Mouse (Mus musculus) small intestine, adult 2 months (tissue): Measurements from ENCODE around the gene Nfya. TPM values are rescaled to one million over a fixed set of nuclear protein-coding genes. Genes with fewer than 3 reads are reported as not detected.
A peak's percentile ranks its signal among the peaks of the same experiment; 100 is the strongest.

Experiments used
- H3K27ac ChIP-seq: fragments of 200-500 bp; 2 replicates; pipeline ENCODE4 v1.5.1; 2012; ENCODE audit warnings: low read depth, low read length, control low read depth, inconsistent platforms; ENCODE audit not compliant: insufficient read depth
- H3K27me3 ChIP-seq: fragments of 200-500 bp; 2 replicates; pipeline ENCODE4 v1.6.1; 2012; ENCODE audit warnings: mild to moderate bottlenecking, moderate library complexity, low read length, inconsistent platforms; ENCODE audit not compliant: control insufficient read depth, insufficient read depth
- H3K36me3 ChIP-seq: fragments of 200-500 bp; 2 replicates; pipeline ENCODE4 v1.6.1; 2012; ENCODE audit warnings: mild to moderate bottlenecking, low read length, control low read depth, inconsistent platforms; ENCODE audit not compliant: control insufficient read depth, insufficient read depth
- H3K4me1 ChIP-seq: fragments of 200-500 bp; 2 replicates; pipeline ENCODE4 v1.6.1; 2012; ENCODE audit warnings: low read length, inconsistent platforms, mixed read lengths; ENCODE audit not compliant: control insufficient read depth, insufficient read depth, insufficient read length
- H3K4me3 ChIP-seq: fragments of 200-500 bp; 2 replicates; pipeline ENCODE4 v1.5.1; 2012; ENCODE audit warnings: low read depth, mild to moderate bottlenecking, control low read depth, inconsistent platforms, low read length, moderate library complexity
- CTCF ChIP-seq: fragments of 200-500 bp; IDR thresholded peaks from 2 replicates; pipeline ENCODE4 v1.5.1; 2012; ENCODE audit warnings: low read depth, mild to moderate bottlenecking, control low read depth, inconsistent platforms, low read length, moderate library complexity, mixed read lengths; ENCODE audit not compliant: insufficient replicate concordance, insufficient read length; ENCODE audit errors: extremely low read depth
- POLR2A ChIP-seq: fragments of 200-500 bp; IDR thresholded peaks from 2 replicates; pipeline ENCODE4 v1.6.1; 2012; ENCODE audit warnings: low read depth, mild to moderate bottlenecking, control low read depth, inconsistent platforms, low read length, moderate library complexity
- WGBS: fragments of 180-500 bp; shearing (Covaris S2); methylation state at CpG from one replicate; pipeline ENCODE4 v1.1.7; 2018; 5-methylcytosine and 5-hydroxymethylcytosine counted together
- polyA plus RNA-seq: library from polyadenylated mRNA; depleted of rRNA; stranded (reverse); fragments of >200 nt; gene quantifications from 2 replicates; pipeline ENCODE4 v1.2.3, GENCODE M21; 2012

The Nfya gene
- polyA plus RNA-seq, 1 experiment, result 36.2 TPM

- H3K36me3 ChIP-seq, result no peaks in the 10 kb centered on the region
- H3K4me3 ChIP-seq, result no peak overlapping the region
- no peak overlapping the region for H3K27ac ChIP-seq
- no peaks in the 10 kb centered on the region for H3K27me3 ChIP-seq
- 40% methylated on average over 9 of the region's 9 CpGs for WGBS
- peaks cover 11% of the 10 kb centered on the region for H3K4me1 ChIP-seq
- TF ChIP-seq POLR2A (no peak), CTCF (no peak)
Observed at GRCm38 (mm10) chr17:48451753-48452444, 42.2 kb upstream of the Nfya start.

GRCm38 (mm10) chr17:48451353-48451675, 41.6 kb upstream of the Nfya start, which contains the start of gene Tspo2:
Gene Tspo2 (minus strand): TSS chr17:48451522.
- Histone ChIP-seq H3K27ac (no peak within 1 kb of the TSS), H3K36me3 (no peaks in the 10 kb centered on the region), H3K27me3 (no peaks in the 10 kb centered on the region), H3K4me1 (peaks cover 9% of the 10 kb centered on the region), H3K4me3 (no peak within 1 kb of the TSS)
- WGBS, result 78% methylated on average over 7 of the region's 7 CpGs
- no peak for TF ChIP-seq CTCF
- TF ChIP-seq POLR2A, result no peak

- Histone ChIP-seq H3K4me3 (no peak overlapping the region), H3K4me1 (peaks cover 9% of the 10 kb centered on the region), H3K27ac (no peak overlapping the region), H3K36me3 (no peaks in the 10 kb centered on the region), H3K27me3 (no peaks in the 10 kb centered on the region)
- WGBS, result 68% methylated on average over 13 of the region's 13 CpGs
- TF ChIP-seq CTCF (no peak), POLR2A (no peak)
Observed at GRCm38 (mm10) chr17:48450666-48451352, 41.1 kb upstream of the Nfya start.

GRCm38 (mm10) chr17:48447675-48448074, 38.0 kb upstream of the Nfya start:
- TF ChIP-seq CTCF, result no peak
- no peak for TF ChIP-seq POLR2A
- Histone ChIP-seq H3K27me3 (no peaks in the 10 kb centered on the region), H3K4me1 (peaks cover 9% of the 10 kb centered on the region), H3K4me3 (no peak overlapping the region), H3K36me3 (no peaks in the 10 kb centered on the region), H3K27ac (no peak overlapping the region)
- WGBS, result 79% methylated on average over 8 of the region's 8 CpGs

GRCm38 (mm10) chr17:48443542-48444145, 33.9 kb upstream of the Nfya start:
- WGBS, result 80% methylated on average over 16 of the region's 16 CpGs
- Histone ChIP-seq H3K4me3 (no peak overlapping the region), H3K27ac (no peak overlapping the region), H3K36me3 (no peaks in the 10 kb centered on the region), H3K27me3 (no peaks in the 10 kb centered on the region), H3K4me1 (peaks cover 5% of the 10 kb centered on the region; the same call in 1 of the 2 replicates)
- TF ChIP-seq POLR2A, result no peak
- no peak for TF ChIP-seq CTCF

GRCm38 (mm10) chr17:48442745-48443457, 33.2 kb upstream of the Nfya start:
- TF ChIP-seq POLR2A (no peak), CTCF (no peak)
- no peaks in the 10 kb centered on the region for H3K27me3 ChIP-seq
- WGBS, result 59% methylated on average over 7 of the region's 7 CpGs
- H3K4me1 ChIP-seq, result peaks cover 12% of the 10 kb centered on the region; the same call in 1 of the 2 replicates
- H3K27ac ChIP-seq, result no peak overlapping the region
- no peak overlapping the region for H3K4me3 ChIP-seq
- H3K36me3 ChIP-seq, result no peaks in the 10 kb centered on the region

- H3K27me3 ChIP-seq, result no peaks in the 10 kb centered on the region
- H3K4me3 ChIP-seq, result no peak overlapping the region
- peak overlapping the region; percentile 45; the same call in 1 of the 2 replicates for H3K27ac ChIP-seq
- H3K36me3 ChIP-seq, result no peaks in the 10 kb centered on the region
- TF ChIP-seq CTCF (no peak), POLR2A (no peak)
- H3K4me1 ChIP-seq, result peaks cover 46% of the 10 kb centered on the region
- 61% methylated on average over 7 of the region's 7 CpGs for WGBS
Observed at GRCm38 (mm10) chr17:48437421-48437911, 27.8 kb upstream of the Nfya start.
